Mouse (Mus musculus): Measurements from ENCODE around the gene Pbld1.

Gene Pbld1

GRCm38 (mm10) chr10:63089103-63089757, 29.3 kb downstream of the Pbld1 start:
- in situ Hi-C loops (cut with MboI; ENCODE audit: unreplicated experiment in 2 of 2) = no loop called here

- in situ Hi-C loops (cut with MboI; ENCODE audit: unreplicated experiment in 2 of 2) = no loop called here
Measured at GRCm38 (mm10) chr10:63089758-63090571, 30.0 kb downstream of the Pbld1 start.

GRCm38 (mm10) chr10:63091915-63092314, 32.0 kb downstream of the Pbld1 start:
- in situ Hi-C loops (cut with MboI; ENCODE audit: unreplicated experiment in 2 of 2) = no loop called here

- in situ Hi-C loops (cut with MboI; ENCODE audit: unreplicated experiment in 2 of 2) = no loop called here
Measured at GRCm38 (mm10) chr10:63092616-63093550, 32.9 kb downstream of the Pbld1 start.

- in situ Hi-C loops (cut with MboI; ENCODE audit: unreplicated experiment in 2 of 2) = no loop called here
Measured at GRCm38 (mm10) chr10:63096757-63097156, 36.8 kb downstream of the Pbld1 start.

- in situ Hi-C loops (cut with MboI; ENCODE audit: unreplicated experiment in 2 of 2) = no loop called here
Measured at GRCm38 (mm10) chr10:63098191-63098590, 38.2 kb downstream of the Pbld1 start.

- in situ Hi-C loops (cut with MboI; ENCODE audit: unreplicated experiment in 2 of 2) = no loop called here
Measured at GRCm38 (mm10) chr10:63099521-63099920, 39.6 kb downstream of the Pbld1 start, which contains the start of gene Atoh7. Gene Atoh7 (plus strand): TSS chr10:63099651.

- in situ Hi-C loops (cut with MboI; ENCODE audit: unreplicated experiment in 2 of 2) = no loop called here
Measured at GRCm38 (mm10) chr10:63099941-63100562, 40.1 kb downstream of the Pbld1 start.

- in situ Hi-C loops (cut with MboI; ENCODE audit: unreplicated experiment in 2 of 2) = no loop called here
Measured at GRCm38 (mm10) chr10:63100657-63101056, 40.7 kb downstream of the Pbld1 start.

- in situ Hi-C loops (cut with MboI; ENCODE audit: unreplicated experiment in 2 of 2) = no loop called here
Measured at GRCm38 (mm10) chr10:63113027-63113604, 53.2 kb downstream of the Pbld1 start.

GRCm38 (mm10) chr10:63113716-63114360, 53.9 kb downstream of the Pbld1 start:
- in situ Hi-C loops (cut with MboI; ENCODE audit: unreplicated experiment in 2 of 2) = no loop called here

GRCm38 (mm10) chr10:63115881-63116280, 55.9 kb downstream of the Pbld1 start:
- in situ Hi-C loops (cut with MboI; ENCODE audit: unreplicated experiment in 2 of 2) = no loop called here

GRCm38 (mm10) chr10:63116376-63116775, 56.4 kb downstream of the Pbld1 start:
- in situ Hi-C loops (cut with MboI; ENCODE audit: unreplicated experiment in 2 of 2) = no loop called here

GRCm38 (mm10) chr10:63117583-63117982, 57.6 kb downstream of the Pbld1 start:
- in situ Hi-C loops (cut with MboI; ENCODE audit: unreplicated experiment in 2 of 2) = no loop called here

GRCm38 (mm10) chr10:63119916-63120315, 60.0 kb downstream of the Pbld1 start:
- in situ Hi-C loops (cut with MboI; ENCODE audit: unreplicated experiment in 2 of 2) = no loop called here

GRCm38 (mm10) chr10:63121961-63122360, 62.0 kb downstream of the Pbld1 start:
- in situ Hi-C loops (cut with MboI; ENCODE audit: unreplicated experiment in 2 of 2) = no loop called here

GRCm38 (mm10) chr10:63122516-63122915, 62.6 kb downstream of the Pbld1 start:
- in situ Hi-C loops (cut with MboI; ENCODE audit: unreplicated experiment in 2 of 2) = no loop called here

- in situ Hi-C loops (cut with MboI; ENCODE audit: unreplicated experiment in 2 of 2) = no loop called here
Measured at GRCm38 (mm10) chr10:63123141-63123540, 63.2 kb downstream of the Pbld1 start.

- in situ Hi-C loops (cut with MboI; ENCODE audit: unreplicated experiment in 2 of 2) = no loop called here
Measured at GRCm38 (mm10) chr10:63124016-63124415, 64.1 kb downstream of the Pbld1 start.

- in situ Hi-C loops (cut with MboI; ENCODE audit: unreplicated experiment in 2 of 2) = no loop called here
Measured at GRCm38 (mm10) chr10:63125343-63125742, 65.4 kb downstream of the Pbld1 start.

Measured in v-Abl transformed pro-B cells (cell line).